Mouse (Mus musculus) adrenal gland, adult 18-20 months (tissue): ENCODE measurements at regions not wholly inside any gene's neighbourhood (a gene's known extent, or its start where the extent isn't known, plus 50 kb on each side); places are given as distances from the start of the nearest gene placed in this dataset.

Source experiments
- DNase-seq, 2 experiments: peaks; one replicate each; pipeline ENCODE4 v3.0.0; 2021 to 2022; ENCODE audit warnings: low spot score in 2 of 2
- microRNA-seq, 2 experiments: library from miRNA; unstranded; fragments of <30 nt; microRNA quantifications; one replicate each; pipeline ENCODE4 v1.2.0; 2021; ENCODE audit warnings: borderline number of aligned reads in 2 of 2

GRCm38 (mm10) chr10:12190435-12190834, 678.7 kb downstream of the Utrn start:
- no peak for DNase-seq

- DNase-seq = no peak
These were observed 661.9 kb downstream of the Utrn start for GRCm38 (mm10) chr10:12207301-12207700.

- DNase-seq = no peak
These were observed 659.0 kb downstream of the Utrn start for GRCm38 (mm10) chr10:12210181-12210580.

GRCm38 (mm10) chr10:12218879-12219278, 650.3 kb downstream of the Utrn start:
- no peak for DNase-seq

GRCm38 (mm10) chr10:12234141-12234540, 635.0 kb downstream of the Utrn start:
- no peak for DNase-seq

- no peak for DNase-seq
These were observed 620.3 kb downstream of the Utrn start for GRCm38 (mm10) chr10:12248853-12249252.

- DNase-seq = no peak
These were observed 615.9 kb downstream of the Utrn start for GRCm38 (mm10) chr10:12253274-12253673.

- DNase-seq = no peak
These were observed 583.5 kb downstream of the Utrn start for GRCm38 (mm10) chr10:12285679-12286078.

- no peak for DNase-seq
These were observed 570.3 kb downstream of the Utrn start for GRCm38 (mm10) chr10:12298887-12299286.

- no peak for DNase-seq
These were observed 566.8 kb downstream of the Utrn start for GRCm38 (mm10) chr10:12302396-12302795.

- no peak for DNase-seq
These were observed 548.9 kb downstream of the Utrn start for GRCm38 (mm10) chr10:12320311-12320710.

Small RNA genes in the stretch of these regions (microRNA-seq; reads per million reads assigned to microRNA genes)
- gene Gm22194 = 0 reads per million in 2 experiments
